Mouse (Mus musculus) stomach, postnatal 0 days (tissue): ENCODE results near the gene Tapt1. TPM values are rescaled to one million over a fixed set of nuclear protein-coding genes. Genes with fewer than 3 reads are reported as not detected.

Experiments used
- ATAC-seq: fragments of 200-750 bp; cut with Nextera tagmentation; 2 replicates; pipeline ENCODE4 v1.8.0; 2017; ENCODE audit not compliant: low FRiP score, low TSS enrichment
- DNase-seq: peaks from one replicate; pipeline ENCODE4 v3.0.0-alpha.2; 2016; ENCODE audit warnings: low spot score
- H3K27ac ChIP-seq: fragments of 300-500 bp; sonication (generic); replicated peaks from 2 replicates; pipeline ENCODE4 v1.5.1; 2014; ENCODE audit warnings: mild to moderate bottlenecking, control low read depth
- H3K27me3 ChIP-seq: fragments of 300-500 bp; sonication (generic); 2 replicates; pipeline ENCODE4 v1.6.1; 2014; ENCODE audit warnings: low read length; ENCODE audit not compliant: control insufficient read depth, insufficient read depth
- H3K36me3 ChIP-seq: fragments of 300-500 bp; sonication (generic); 2 replicates; pipeline ENCODE4 v1.6.1; 2014; ENCODE audit warnings: low read length, mixed read lengths; ENCODE audit not compliant: control insufficient read depth, insufficient read depth
- H3K4me1 ChIP-seq: fragments of 300-500 bp; sonication (generic); replicated peaks from 2 replicates; pipeline ENCODE4 v1.6.1; 2014; ENCODE audit warnings: antibody characterized with exemption; ENCODE audit not compliant: control insufficient read depth, insufficient read depth
- H3K4me2 ChIP-seq: fragments of 300-500 bp; sonication (generic); replicated peaks from 2 replicates; pipeline ENCODE4 v1.6.1; 2014; ENCODE audit warnings: low read depth, mild to moderate bottlenecking, control low read depth, moderate library complexity
- H3K4me3 ChIP-seq: fragments of 300-500 bp; sonication (generic); 2 replicates; pipeline ENCODE4 v1.5.1; 2014; ENCODE audit warnings: low read depth, low read length, control low read depth
- H3K9ac ChIP-seq: fragments of 300-500 bp; sonication (generic); 2 replicates; pipeline ENCODE4 v1.6.1; 2014; ENCODE audit warnings: mild to moderate bottlenecking, low read length, control low read depth, mixed read lengths
- H3K9me3 ChIP-seq: fragments of 300-500 bp; sonication (generic); 2 replicates; pipeline ENCODE4 v1.6.1; 2016; ENCODE audit warnings: low read length; ENCODE audit not compliant: control insufficient read depth
- CTCF ChIP-seq: IDR thresholded peaks from 2 replicates; pipeline ENCODE4 v1.5.1; 2016; ENCODE audit warnings: antibody characterized with exemption, low read depth, mild to moderate bottlenecking, moderate library complexity
- EP300 ChIP-seq: optimal IDR thresholded peaks from 2 replicates; pipeline ENCODE3; 2016; ENCODE audit warnings: antibody characterized with exemption
- WGBS: fragments of 180-500 bp; shearing (Covaris S2); extraction: QIAGEN DNeasy Blood & Tissue Kit; methylation state at CpG from one replicate; pipeline ENCODE4 v1.1.7; 2014; 5-methylcytosine and 5-hydroxymethylcytosine counted together
- polyA plus RNA-seq: library from polyadenylated mRNA; unstranded; fragments of >200 nt; fragmentation: Nextera tagmentation; extraction: Ambion mirVana; gene quantifications from 2 replicates; pipeline ENCODE4 v1.2.1, GENCODE M21; 2015

The Tapt1 gene
- polyA plus RNA-seq, 1 experiment from 2014 or later = 17.2 TPM

DNA sequence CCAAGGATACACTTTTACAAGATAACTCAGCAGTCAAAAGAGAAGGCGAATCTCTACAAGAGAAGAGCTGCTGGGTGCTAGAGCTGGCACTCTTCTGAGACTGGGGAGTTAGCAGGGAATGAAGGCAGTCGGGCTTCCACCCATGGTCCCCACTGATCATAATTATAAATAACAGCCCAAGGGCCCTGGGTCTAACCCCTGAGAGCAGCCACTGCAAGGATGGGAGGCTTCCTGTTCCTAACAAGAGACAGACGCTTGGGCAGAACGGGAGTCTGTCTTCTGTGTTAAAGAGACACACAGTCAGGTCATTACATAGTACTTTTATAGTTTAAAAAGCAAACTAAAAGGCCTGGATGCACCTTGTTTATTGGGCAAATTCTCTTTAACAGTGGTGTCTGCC, 6.6 kb downstream of the Tapt1 start:
- Histone ChIP-seq H3K27me3 (no peaks in the 10 kb centered on the region), H3K9me3 (no peaks in the 10 kb centered on the region), H3K9ac (no peak overlapping the region), H3K36me3 (peaks cover 6% of the 10 kb centered on the region; the same call in 1 of the 2 replicates), H3K4me1 (peaks cover 8% of the 10 kb centered on the region), H3K27ac (no peak overlapping the region), H3K4me2 (no peak overlapping the region), H3K4me3 (no peak overlapping the region)
- ATAC-seq = no peak
- no peak for DNase-seq
- WGBS = 83% methylated on average over 4 of the region's 4 CpGs
- TF ChIP-seq EP300 (no peak), CTCF (no peak)

DNA sequence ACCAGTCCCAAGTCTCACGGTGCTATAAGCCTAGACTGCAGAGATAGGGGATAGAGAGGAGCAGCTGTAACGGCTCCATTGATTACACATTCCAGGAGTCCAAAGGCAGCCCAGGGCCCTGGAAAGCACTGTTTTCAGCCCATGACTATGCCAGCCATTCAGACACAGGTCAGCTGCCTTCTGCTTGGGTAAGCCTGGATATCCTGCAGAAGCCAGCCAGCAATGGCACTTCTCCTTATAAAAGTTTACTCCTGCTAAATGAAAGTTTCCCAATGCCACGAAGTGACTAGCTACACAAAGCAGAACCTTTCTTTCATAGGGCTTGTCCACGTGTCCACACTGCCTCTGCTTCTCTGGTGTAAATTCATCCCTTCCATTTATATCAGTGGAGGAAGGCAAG, 7.9 kb downstream of the Tapt1 start:
- Histone ChIP-seq H3K36me3 (peaks cover 7% of the 10 kb centered on the region; the same call in 1 of the 2 replicates), H3K9me3 (no peaks in the 10 kb centered on the region), H3K27ac (no peak overlapping the region), H3K27me3 (no peaks in the 10 kb centered on the region), H3K9ac (no peak overlapping the region), H3K4me3 (no peak overlapping the region), H3K4me2 (no peak overlapping the region), H3K4me1 (peaks cover 2% of the 10 kb centered on the region)
- WGBS = 69% methylated on average over 4 of the region's 4 CpGs
- DNase-seq = no peak
- ATAC-seq = no peak
- no peak for TF ChIP-seq EP300
- TF ChIP-seq CTCF = no peak

DNA sequence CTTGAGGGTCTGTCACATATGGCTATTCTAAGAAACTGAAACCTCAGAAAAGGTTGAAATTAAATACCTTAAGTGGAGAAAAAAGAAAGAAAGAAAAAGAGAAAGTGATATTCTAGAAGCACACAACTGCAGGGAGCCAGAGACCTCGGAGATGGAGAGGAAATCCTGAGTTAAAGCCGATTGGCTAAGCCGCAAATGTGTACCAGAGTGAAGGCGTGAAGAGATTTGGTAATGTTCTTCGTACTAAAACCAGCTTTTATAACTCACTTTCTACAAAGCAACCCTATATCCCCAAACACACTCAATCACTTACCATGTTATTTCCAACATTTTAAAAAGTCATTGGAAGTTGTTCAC, 8.8 kb downstream of the Tapt1 start:
- H3K4me1 ChIP-seq = peaks cover 2% of the 10 kb centered on the region
- no peaks in the 10 kb centered on the region for H3K9me3 ChIP-seq
- peaks cover 7% of the 10 kb centered on the region; the same call in 1 of the 2 replicates for H3K36me3 ChIP-seq
- TF ChIP-seq EP300 (no peak), CTCF (no peak)
- H3K4me3 ChIP-seq = no peak overlapping the region
- ATAC-seq (no peak), DNase-seq (no peak)
- no peak overlapping the region for H3K4me2 ChIP-seq
- no peak overlapping the region for H3K27ac ChIP-seq
- no peak overlapping the region for H3K9ac ChIP-seq
- no peaks in the 10 kb centered on the region for H3K27me3 ChIP-seq
- 76% methylated on average over 5 of the region's 5 CpGs for WGBS

DNA sequence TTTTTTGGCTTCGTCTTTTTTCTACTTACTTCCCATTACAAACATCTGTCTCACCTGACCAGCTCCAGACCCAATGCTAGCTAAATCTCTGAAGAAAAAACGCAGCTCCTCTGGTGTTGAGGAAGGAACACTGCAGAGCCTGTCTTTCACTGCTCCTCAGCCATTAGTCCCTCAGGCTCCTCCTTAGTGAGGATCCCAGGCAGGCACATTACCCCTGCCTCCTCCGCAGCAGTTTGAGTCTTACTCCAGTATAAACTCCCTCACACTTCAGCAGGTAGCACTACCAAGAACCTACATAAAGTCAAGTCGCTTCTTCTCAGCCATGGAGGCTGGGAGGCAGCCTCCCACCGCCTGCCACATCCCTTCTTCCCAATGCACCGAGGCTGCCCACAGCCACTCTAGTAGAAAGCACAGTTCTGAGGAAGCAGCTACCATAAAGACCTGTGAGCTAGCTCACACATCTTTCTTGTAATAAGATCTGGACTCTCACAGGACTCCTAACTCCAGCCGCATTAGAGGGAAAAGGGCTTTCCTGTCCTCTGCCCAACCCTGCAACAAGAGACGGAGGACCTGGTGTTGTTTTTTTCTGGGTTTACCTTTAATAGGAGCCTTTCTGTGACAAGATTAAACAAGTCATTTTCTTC, 9.3 kb downstream of the Tapt1 start:
- DNase-seq (no peak), ATAC-seq (no peak)
- no peak overlapping the region for H3K4me3 ChIP-seq
- WGBS = 69% methylated on average over 8 of the region's 8 CpGs
- no peaks in the 10 kb centered on the region for H3K9me3 ChIP-seq
- H3K9ac ChIP-seq = no peak overlapping the region
- no peak overlapping the region for H3K27ac ChIP-seq
- no peak for TF ChIP-seq EP300
- peak; percentile 14; the same call in 1 of the 2 replicates for TF ChIP-seq CTCF
- no peaks in the 10 kb centered on the region for H3K27me3 ChIP-seq
- H3K4me2 ChIP-seq = no peak overlapping the region
- H3K36me3 ChIP-seq = peaks cover 7% of the 10 kb centered on the region; the same call in 1 of the 2 replicates
- H3K4me1 ChIP-seq = peaks cover 2% of the 10 kb centered on the region

DNA sequence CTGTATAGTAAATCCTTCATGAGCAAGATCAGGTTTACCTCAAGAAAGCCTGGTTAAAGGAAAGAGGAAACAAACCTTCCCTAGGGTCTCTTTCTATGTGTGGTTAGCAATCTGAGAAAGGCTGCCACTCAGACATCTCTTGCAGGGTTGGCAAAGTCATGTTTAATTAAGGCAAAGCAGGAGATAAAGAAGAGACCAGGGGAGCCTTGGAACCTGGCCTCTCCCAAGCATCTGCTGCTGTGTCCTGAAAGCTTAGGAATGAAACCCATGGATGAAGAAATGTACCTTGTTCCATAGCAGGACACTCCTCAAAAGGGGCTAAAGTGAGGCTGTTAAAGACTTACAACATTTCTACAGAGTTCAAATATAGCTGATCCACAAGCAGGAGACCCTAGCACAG, 11.3 kb downstream of the Tapt1 start:
- Histone ChIP-seq H3K4me2 (no peak overlapping the region), H3K4me3 (no peak overlapping the region), H3K27ac (no peak overlapping the region), H3K36me3 (peaks cover 7% of the 10 kb centered on the region; the same call in 1 of the 2 replicates), H3K4me1 (no peaks in the 10 kb centered on the region), H3K27me3 (no peaks in the 10 kb centered on the region), H3K9ac (no peak overlapping the region), H3K9me3 (no peaks in the 10 kb centered on the region)
- no peak for DNase-seq
- no peak for ATAC-seq
- TF ChIP-seq CTCF (no peak), EP300 (no peak)

DNA sequence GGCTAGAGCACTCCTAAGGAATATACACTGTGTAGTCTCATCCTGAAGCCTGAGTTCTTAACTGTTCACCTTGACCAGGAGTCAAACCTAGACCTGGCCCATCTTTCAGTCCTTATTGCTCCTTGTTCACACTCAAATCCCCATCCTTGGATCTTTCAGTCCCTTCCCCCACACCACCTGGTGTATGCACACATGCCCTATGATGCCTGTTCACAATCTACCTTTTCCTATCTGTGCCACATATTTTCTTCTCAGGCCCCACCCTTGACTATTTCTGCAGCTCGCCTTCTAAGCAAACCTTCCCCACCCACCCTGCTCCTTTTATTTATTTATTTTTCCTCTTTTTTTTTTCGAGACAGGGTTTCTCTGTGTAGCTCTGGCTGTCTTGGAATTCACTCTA, 12.4 kb downstream of the Tapt1 start:
- Histone ChIP-seq H3K9ac (no peak overlapping the region), H3K36me3 (peaks cover 7% of the 10 kb centered on the region; the same call in 1 of the 2 replicates), H3K4me3 (no peak overlapping the region), H3K4me2 (no peak overlapping the region), H3K4me1 (no peaks in the 10 kb centered on the region), H3K9me3 (no peaks in the 10 kb centered on the region), H3K27ac (0 out of 2 replicates have a peak overlapping the region, but pooled peaks have one; percentile 40), H3K27me3 (no peaks in the 10 kb centered on the region)
- DNase-seq = peak; percentile 39
- WGBS = 63% methylated on average over 2 of the region's 2 CpGs
- TF ChIP-seq EP300 (no peak), CTCF (no peak)
- peak; percentile 74 for ATAC-seq
